Mouse (Mus musculus) heart, embryonic 12.5 days (tissue): ENCODE measurements around the gene Filip1l. TPM values are rescaled to one million over a fixed set of nuclear protein-coding genes. Genes with fewer than 3 reads are reported as not detected.
"Not testable (repeated sequence)": the region's sequence is repeated elsewhere in the genome, so short reads cannot be mapped to it uniquely, and the experiment has no call there.

Experiments
- ATAC-seq: fragments of 200-750 bp; cut with Nextera tagmentation; 2 replicates; pipeline ENCODE4 v1.8.0; 2017; ENCODE audit warnings: moderate TSS enrichment, moderate library complexity; ENCODE audit not compliant: insufficient number of reproducible peaks, low FRiP score
- H3K27ac ChIP-seq: fragments of 300-500 bp; sonication (generic); 2 replicates; pipeline ENCODE4 v1.5.1; 2016; ENCODE audit warnings: mild to moderate bottlenecking, moderate library complexity; ENCODE audit not compliant: poor library complexity, severe bottlenecking
- H3K27me3 ChIP-seq: fragments of 300-500 bp; sonication (generic); replicated peaks from 2 replicates; pipeline ENCODE4 v1.6.1; 2016; ENCODE audit warnings: mild to moderate bottlenecking, moderate library complexity
- H3K36me3 ChIP-seq: fragments of 300-500 bp; sonication (generic); 2 replicates; pipeline ENCODE4 v1.6.1; 2016; ENCODE audit warnings: mild to moderate bottlenecking, moderate library complexity
- H3K4me1 ChIP-seq: fragments of 300-500 bp; sonication (generic); replicated peaks from 2 replicates; pipeline ENCODE4 v1.6.1; 2016; ENCODE audit warnings: mild to moderate bottlenecking
- H3K4me2 ChIP-seq: fragments of 300-500 bp; sonication (generic); 2 replicates; pipeline ENCODE4 v1.6.1; 2016; ENCODE audit warnings: mild to moderate bottlenecking, moderate library complexity
- H3K4me3 ChIP-seq: fragments of 300-500 bp; sonication (generic); 2 replicates; pipeline ENCODE4 v1.5.1; 2016; ENCODE audit warnings: mild to moderate bottlenecking
- H3K9ac ChIP-seq: fragments of 300-500 bp; sonication (generic); 2 replicates; pipeline ENCODE4 v1.6.1; 2016; ENCODE audit warnings: mild to moderate bottlenecking, moderate library complexity
- H3K9me3 ChIP-seq: fragments of 300-500 bp; sonication (generic); replicated peaks from 2 replicates; pipeline ENCODE4 v1.6.1; 2016; ENCODE audit warnings: mild to moderate bottlenecking, moderate library complexity
- WGBS: fragments of 180-500 bp; shearing (Covaris S2); methylation state at CpG from one replicate; pipeline ENCODE4 v1.1.7; 2016; 5-methylcytosine and 5-hydroxymethylcytosine counted together
- polyA plus RNA-seq: library from polyadenylated mRNA; unstranded; fragments of >200 nt; fragmentation: Nextera tagmentation; extraction: Ambion mirVana; gene quantifications from 2 replicates; pipeline ENCODE4 v1.2.1, GENCODE M21; 2016

Gene Filip1l
- polyA plus RNA-seq, 1 experiment from 2014 or later = 27.8 TPM

DNA sequence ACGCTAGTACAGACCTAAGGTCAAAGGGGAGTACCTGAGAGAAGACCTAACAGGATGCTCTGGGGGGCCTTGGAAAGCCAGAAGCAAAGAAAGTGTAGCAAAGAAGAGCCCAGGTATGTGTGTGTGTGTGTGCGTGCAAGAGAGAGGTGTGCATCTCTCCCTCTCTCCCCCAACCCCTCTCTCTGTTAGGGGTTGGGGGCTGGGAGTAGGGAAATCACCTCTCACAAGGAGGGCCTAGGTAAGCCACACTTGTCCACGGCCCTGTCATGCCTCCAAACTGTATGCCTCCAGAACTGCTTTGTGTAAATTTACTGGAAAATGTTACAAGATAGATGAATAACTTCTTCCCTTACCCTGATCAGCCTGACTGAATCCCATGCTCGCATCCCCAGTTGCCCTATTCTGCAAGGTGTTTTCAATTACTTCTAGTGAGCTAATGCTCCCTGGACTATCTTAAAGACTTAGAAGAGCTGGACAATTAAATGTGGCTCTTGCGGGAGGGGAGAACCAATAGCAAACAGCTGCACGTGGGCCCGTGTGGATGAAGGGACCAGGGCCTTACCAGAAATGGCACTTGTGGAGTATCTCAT lies 22.4 kb downstream of the Filip1l start:
- WGBS = 82% methylated on average over 7 of the region's 7 CpGs
- ATAC-seq = no peak
- Histone ChIP-seq H3K4me1 (peaks cover 1% of the 10 kb centered on the region), H3K36me3 (no peaks in the 10 kb centered on the region), H3K9me3 (no peaks in the 10 kb centered on the region), H3K27ac (no peak overlapping the region), H3K9ac (no peak overlapping the region), H3K4me3 (no peak overlapping the region), H3K27me3 (no peaks in the 10 kb centered on the region), H3K4me2 (no peak overlapping the region)

DNA sequence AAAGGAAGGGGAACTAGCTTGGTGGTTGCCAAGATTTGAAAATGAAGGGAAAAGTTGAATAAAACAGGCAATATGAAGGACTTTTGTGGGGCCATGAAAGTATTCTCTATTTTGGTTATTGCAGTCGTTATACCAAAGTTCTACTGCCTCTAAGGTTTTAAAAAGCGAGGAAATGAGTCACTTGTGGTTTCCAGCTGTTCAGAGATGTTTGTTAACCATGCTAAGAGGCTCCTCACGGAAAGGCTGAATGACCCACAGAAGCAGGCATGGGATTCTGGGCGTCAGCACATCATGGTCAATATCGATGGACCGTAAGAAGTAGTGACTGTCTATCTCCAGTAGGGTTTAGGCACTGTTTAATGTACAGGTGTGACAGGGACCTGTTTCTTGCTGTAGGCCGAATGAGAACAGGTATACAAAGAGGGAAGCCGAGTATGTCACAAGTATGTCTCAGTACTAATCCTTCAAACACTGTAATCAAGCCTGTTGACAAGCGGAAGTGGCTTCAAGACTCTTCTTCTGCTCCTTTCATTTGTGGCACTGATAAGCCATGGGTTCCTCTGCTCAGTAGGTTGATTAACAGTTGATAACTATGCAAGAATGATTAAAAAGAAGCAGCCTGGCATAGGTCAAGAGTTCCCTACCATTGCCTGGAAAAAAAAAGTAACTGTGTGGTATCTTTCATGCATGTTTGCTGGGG lies 25.9 kb downstream of the Filip1l start:
- ATAC-seq = no peak
- no peaks in the 10 kb centered on the region for H3K4me1 ChIP-seq
- no peak overlapping the region for H3K27ac ChIP-seq
- H3K9me3 ChIP-seq = 0 out of 2 replicates have a peak, but pooled peaks cover 3% of the 10 kb centered on the region
- H3K36me3 ChIP-seq = no peaks in the 10 kb centered on the region
- 73% methylated on average over 9 of the region's 9 CpGs for WGBS
- H3K9ac ChIP-seq = no peak overlapping the region
- H3K4me3 ChIP-seq = no peak overlapping the region
- H3K4me2 ChIP-seq = no peak overlapping the region
- no peaks in the 10 kb centered on the region for H3K27me3 ChIP-seq

DNA sequence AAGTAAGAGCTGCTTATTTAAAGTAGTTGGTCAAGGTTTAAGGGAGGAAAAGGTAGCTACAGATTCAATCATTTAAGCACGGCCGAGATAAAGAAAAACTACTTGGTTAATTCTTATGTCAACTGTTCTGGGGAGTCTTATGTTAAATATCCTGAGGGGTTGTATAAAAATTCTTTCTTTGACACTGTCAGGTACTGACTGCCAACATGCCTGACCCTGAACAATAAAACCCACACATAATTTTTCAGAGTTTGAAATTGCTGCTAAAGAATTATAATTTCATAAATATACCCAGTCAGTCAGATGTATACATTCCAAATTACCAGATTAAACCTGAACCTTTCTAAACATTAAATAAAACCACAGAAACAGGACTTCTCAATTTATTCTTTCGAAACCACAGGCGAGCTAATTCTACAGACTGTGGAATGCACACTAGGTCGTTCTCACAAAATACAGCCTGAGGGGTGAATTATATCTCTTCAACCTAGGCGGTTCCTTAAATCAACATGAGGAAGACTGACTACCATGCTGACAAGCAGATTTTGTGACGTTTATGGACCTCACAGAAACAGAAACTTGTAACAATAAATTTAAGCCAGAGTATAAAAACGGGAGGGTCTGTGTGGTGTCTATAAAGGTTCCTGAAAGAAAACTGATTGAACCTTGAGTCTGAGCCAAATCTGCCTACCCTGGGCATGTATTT lies 30.5 kb downstream of the Filip1l start:
- WGBS = 71% methylated on average over 8 of the region's 8 CpGs
- Histone ChIP-seq H3K4me2 (no peak overlapping the region), H3K27me3 (no peaks in the 10 kb centered on the region), H3K9me3 (0 out of 2 replicates have a peak, but pooled peaks cover 3% of the 10 kb centered on the region), H3K4me1 (peaks cover 11% of the 10 kb centered on the region), H3K27ac (no peak overlapping the region), H3K4me3 (no peak overlapping the region), H3K36me3 (no peaks in the 10 kb centered on the region), H3K9ac (no peak overlapping the region)
- ATAC-seq = no peak

DNA sequence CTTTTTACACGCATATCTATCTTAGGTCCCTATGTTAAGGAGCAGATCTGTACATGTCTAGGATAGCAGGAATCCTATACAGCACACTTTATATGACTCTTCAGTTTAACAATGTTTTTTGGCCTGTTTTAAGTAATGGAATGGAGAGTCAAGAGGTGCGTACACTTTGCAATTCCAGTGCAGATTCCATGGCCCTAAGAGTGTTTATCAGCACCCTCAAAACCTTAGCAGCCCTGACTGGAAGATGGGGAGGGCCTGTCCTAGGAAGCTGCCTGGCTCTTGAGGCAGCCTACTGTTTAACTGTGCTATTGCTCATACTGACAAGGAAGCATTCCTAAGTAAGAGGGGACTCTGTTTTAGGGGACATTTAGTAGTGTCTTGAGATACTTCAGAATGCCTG lies 31.4 kb downstream of the Filip1l start:
- Histone ChIP-seq H3K36me3 (no peaks in the 10 kb centered on the region), H3K9ac (no peak overlapping the region), H3K9me3 (0 out of 2 replicates have a peak, but pooled peaks cover 3% of the 10 kb centered on the region), H3K27me3 (no peaks in the 10 kb centered on the region), H3K27ac (no peak overlapping the region), H3K4me3 (no peak overlapping the region), H3K4me2 (no peak overlapping the region), H3K4me1 (peaks cover 11% of the 10 kb centered on the region)
- no peak for ATAC-seq
- WGBS = 80% methylated on average over 2 of the region's 2 CpGs

DNA sequence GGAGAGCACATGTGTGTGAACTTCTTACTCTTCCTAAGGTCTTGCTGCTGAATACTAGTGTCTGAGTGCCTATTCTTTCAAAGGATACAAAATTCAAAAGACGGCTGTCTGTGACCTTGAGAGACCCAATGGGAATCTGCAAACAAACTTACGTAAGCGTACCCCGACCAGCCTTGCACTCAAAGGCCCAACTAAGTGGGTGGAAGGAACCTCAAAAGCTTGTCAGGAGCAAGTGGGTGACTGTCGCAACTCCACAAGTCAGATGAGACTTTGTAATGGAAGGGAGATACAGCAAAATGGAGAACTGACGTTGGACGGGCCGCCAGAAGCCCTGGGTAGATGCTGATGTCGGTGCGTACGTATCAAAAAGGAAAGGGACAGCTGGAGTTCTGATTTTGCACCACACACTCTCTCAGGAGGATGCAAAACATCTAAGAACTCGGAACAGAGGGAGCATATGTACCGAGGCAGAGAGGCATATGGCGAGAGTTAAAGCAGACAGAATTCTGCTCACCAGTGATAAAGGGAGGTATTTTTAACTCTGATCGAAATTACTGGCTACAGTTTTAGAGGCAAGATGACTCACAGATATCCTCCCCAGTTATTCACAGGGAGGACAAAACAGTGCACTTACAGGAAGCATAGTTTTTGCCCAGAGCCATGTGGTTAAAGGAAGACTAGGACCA lies 36.8 kb downstream of the Filip1l start:
- H3K4me3 ChIP-seq = no peak overlapping the region
- no peaks in the 10 kb centered on the region for H3K9me3 ChIP-seq
- no peak overlapping the region for H3K4me2 ChIP-seq
- no peak for ATAC-seq
- no peaks in the 10 kb centered on the region for H3K27me3 ChIP-seq
- 65% methylated on average over 15 of the region's 15 CpGs for WGBS
- peaks cover 16% of the 10 kb centered on the region for H3K4me1 ChIP-seq
- no peaks in the 10 kb centered on the region for H3K36me3 ChIP-seq
- no peak overlapping the region for H3K9ac ChIP-seq
- peak overlapping the region; percentile 26 for H3K27ac ChIP-seq

DNA sequence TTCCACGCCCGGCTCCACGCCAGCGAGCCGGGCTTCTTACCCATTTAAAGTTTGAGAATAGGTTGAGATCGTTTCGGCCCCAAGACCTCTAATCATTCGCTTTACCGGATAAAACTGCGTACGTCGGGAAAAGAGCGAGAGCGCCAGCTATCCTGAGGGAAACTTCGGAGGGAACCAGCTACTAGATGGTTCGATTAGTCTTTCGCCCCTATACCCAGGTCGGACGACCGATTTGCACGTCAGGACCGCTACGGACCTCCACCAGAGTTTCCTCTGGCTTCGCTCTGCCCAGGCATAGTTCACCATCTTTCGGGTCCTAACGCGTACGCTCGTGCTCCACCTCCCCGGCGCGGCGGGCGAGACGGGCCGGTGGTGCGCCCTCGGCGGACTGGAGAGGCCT lies 38.3 kb downstream of the Filip1l start:
- H3K27ac ChIP-seq, H3K9me3 ChIP-seq, H3K4me3 ChIP-seq, ATAC-seq, H3K9ac ChIP-seq, H3K27me3 ChIP-seq, H3K36me3 ChIP-seq, H3K4me1 ChIP-seq, H3K4me2 ChIP-seq: not testable (repeated sequence)
- 30% methylated on average over 29 of the region's 39 CpGs for WGBS

DNA sequence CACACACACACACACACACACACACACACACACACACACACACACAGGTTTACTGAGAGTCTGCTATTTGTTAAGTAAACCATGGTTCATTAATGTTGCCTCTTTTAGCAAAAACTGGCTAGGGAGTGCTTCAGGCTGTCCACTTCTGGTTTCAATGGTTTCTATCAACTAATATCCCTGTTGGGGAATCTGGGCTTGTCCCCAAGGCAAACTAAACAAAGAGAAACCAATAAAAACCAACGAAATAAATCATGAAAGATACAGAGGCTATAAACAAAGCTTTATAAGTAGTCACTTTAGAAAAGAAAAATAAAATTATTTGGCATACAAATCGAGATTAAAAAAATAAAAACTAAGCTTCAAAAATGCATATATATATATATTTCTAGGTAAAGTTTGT lies 39.6 kb downstream of the Filip1l start:
- Histone ChIP-seq H3K9ac (no peak overlapping the region), H3K9me3 (no peaks in the 10 kb centered on the region), H3K4me2 (no peak overlapping the region), H3K4me3 (no peak overlapping the region), H3K27ac (no peak overlapping the region), H3K4me1 (peaks cover 10% of the 10 kb centered on the region), H3K36me3 (no peaks in the 10 kb centered on the region), H3K27me3 (no peaks in the 10 kb centered on the region)
- no peak for ATAC-seq
- 62% methylated on average over 2 of the region's 2 CpGs for WGBS

DNA sequence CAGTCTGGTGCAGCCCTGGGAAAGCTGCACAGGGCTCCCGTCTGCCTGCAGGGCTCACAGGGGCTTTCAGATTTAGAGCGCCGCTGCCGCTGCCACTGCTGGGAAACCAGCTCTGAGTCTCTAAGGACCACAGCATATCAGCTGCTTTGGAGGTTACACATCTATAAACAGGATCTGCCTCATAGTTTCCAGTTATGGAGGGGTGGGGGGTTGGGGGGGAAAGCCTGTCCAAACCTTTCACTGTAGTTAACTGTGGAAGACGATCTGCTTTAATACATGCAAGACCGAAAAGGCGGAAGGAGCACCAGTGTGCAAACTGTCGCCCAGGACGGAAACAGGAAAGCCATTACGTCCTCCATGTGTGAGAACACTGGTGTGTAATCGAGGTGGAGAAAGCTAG lies 40.3 kb downstream of the Filip1l start:
- Histone ChIP-seq H3K36me3 (no peaks in the 10 kb centered on the region), H3K9ac (no peak overlapping the region), H3K27me3 (no peaks in the 10 kb centered on the region), H3K4me1 (peaks cover 11% of the 10 kb centered on the region), H3K4me2 (peak overlapping the region; percentile 17), H3K4me3 (no peak overlapping the region), H3K27ac (peak overlapping the region; percentile 65), H3K9me3 (no peaks in the 10 kb centered on the region)
- ATAC-seq = no peak
- WGBS = 45% methylated on average over 11 of the region's 11 CpGs

DNA sequence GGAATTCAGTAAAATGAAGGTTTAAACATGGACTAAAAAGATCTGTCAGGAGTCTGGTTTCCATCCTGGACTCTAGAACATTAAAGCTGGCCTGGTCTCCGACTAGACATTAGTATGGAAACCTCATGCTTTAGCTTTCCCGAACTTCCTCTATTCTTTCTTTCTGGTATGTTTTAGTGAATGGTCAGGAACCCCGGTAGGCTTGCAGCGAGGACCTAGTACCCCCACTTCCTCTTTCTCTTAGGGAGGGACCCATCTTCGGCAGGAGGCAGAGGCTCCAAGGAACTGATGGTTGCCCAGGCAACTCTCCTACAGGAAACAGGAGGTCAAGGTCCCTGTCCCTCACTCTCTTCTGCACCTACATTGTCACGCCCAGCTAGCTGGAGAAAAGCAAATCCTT lies 43.4 kb downstream of the Filip1l start:
- no peak for ATAC-seq
- Histone ChIP-seq H3K27ac (no peak overlapping the region), H3K4me2 (no peak overlapping the region), H3K4me1 (peaks cover 6% of the 10 kb centered on the region; the same call in 1 of the 2 replicates), H3K4me3 (no peak overlapping the region), H3K9me3 (no peaks in the 10 kb centered on the region), H3K36me3 (no peaks in the 10 kb centered on the region), H3K27me3 (no peaks in the 10 kb centered on the region), H3K9ac (no peak overlapping the region)
- WGBS = 70% methylated on average over 6 of the region's 6 CpGs

DNA sequence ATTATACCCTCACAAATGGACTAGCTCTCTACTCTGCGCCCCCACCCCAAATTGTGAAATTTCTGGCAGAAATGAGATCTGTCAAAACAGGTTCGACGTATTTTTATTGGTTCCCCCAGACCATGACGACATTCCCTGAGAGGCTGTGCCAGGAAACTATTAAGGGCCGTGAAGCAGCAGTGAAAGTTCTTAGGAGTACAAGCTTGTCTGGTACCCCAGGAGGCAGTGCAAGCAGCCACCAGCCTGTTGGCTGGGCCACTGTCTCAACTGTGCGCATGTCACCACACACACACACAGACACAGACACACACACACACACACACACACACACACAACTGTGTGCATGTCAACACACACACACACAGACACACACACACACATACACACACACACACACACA lies 45.0 kb downstream of the Filip1l start:
- Histone ChIP-seq H3K27ac (no peak overlapping the region), H3K27me3 (no peaks in the 10 kb centered on the region), H3K36me3 (no peaks in the 10 kb centered on the region), H3K4me1 (peaks cover 9% of the 10 kb centered on the region; the same call in 1 of the 2 replicates), H3K4me3 (no peak overlapping the region), H3K9me3 (no peaks in the 10 kb centered on the region), H3K4me2 (no peak overlapping the region), H3K9ac (no peak overlapping the region)
- no peak for ATAC-seq
- WGBS = 80% methylated on average over 6 of the region's 6 CpGs
